Mouse (Mus musculus): ENCODE measurements around the gene Mcat. TPM values are rescaled to one million over a fixed set of nuclear protein-coding genes. Genes with fewer than 3 reads are reported as not detected.

Gene Mcat
- polyA plus RNA-seq, 1 experiment from 2014 or later, result 26.4 TPM

DNA sequence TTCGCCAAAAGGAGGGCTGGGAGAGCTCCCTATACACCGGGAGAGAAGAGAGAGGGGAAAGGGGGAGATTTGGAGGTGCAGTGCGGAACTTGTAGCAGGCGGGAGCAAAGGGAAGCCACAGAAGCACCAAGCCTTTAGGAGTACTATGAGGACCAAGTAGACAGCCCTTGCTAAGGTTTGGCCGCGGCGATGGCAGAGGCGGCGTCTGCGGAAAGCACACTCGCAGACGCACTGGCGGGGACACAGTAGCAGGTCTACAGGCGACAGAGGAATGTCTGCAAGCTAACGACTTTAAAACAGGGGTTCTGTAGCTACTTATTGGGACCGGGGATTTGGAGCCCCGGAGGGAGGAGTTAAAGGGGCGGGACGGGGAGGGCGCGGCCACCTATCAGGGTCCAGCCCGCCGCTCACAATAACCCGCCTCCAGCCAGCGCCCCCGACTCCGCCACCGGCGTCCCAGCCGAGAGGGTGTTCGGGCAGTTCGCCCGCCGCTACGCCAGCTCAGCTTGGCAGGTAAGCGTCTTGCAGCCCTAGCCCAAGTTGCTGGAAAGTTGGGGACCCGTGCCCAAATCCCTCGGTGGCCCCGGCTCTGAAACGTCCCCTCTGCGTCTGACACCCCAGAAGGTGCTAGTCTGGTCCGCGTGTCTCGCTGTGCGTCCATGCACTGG, 37.0 kb downstream of the Mcat start, which contains the start of gene Bik:
TSS of gene Bik (plus strand) at position 439 of the 668 bp plus-strand sequence.
- Histone ChIP-seq H3K27ac (ENCODE audit: low read length) (no peak within 1 kb of the TSS), H3K36me3 (ENCODE audit: control insufficient read depth, insufficient read depth, low read length) (no peaks in the 10 kb centered on the region), H3K27me3 (replicated peaks; ENCODE audit: control insufficient read depth, insufficient read depth, low read length) (peaks cover 24% of the 10 kb centered on the region), H3K9me3 (ENCODE audit: control insufficient read depth, low read length) (no peaks in the 10 kb centered on the region), H3K9ac (ENCODE audit: low read depth, low read length) (peak within 1 kb of the TSS; percentile 67), H3K4me1 (ENCODE audit: control insufficient read depth, insufficient read depth, low read length) (peaks cover 21% of the 10 kb centered on the region), H3K4me2 (ENCODE audit: low read depth, low read length) (peak within 1 kb of the TSS; percentile 97), H3K4me3 (ENCODE audit: low read length) (peak within 1 kb of the TSS; percentile 64)
- peak; percentile 82 for ATAC-seq
- under 1% methylated on average over 45 of the region's 45 CpGs for WGBS

DNA sequence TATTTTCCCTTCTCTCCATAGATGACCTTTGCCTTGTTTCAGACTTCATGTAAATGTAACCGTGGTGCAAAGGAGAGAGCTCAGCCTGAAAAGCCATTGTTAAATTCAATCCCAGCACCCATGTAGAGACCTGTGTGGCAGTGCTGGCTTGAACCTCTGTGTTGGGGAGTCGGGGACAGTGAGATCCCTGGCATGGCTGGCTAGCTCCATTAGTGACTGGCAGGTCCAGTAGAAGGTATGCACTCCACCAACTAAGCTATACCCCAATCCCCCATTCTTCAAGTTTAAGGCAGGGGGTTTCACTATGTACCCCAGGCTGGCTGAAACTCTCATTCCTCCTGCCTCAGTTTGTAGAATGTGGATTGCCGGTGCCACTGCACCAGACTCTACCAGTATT, 39.3 kb downstream of the Mcat start:
- Histone ChIP-seq H3K27me3 (replicated peaks; ENCODE audit: control insufficient read depth, insufficient read depth, low read length) (peaks cover 24% of the 10 kb centered on the region), H3K9ac (ENCODE audit: low read depth, low read length) (no peak overlapping the region), H3K9me3 (ENCODE audit: control insufficient read depth, low read length) (no peaks in the 10 kb centered on the region), H3K36me3 (ENCODE audit: control insufficient read depth, insufficient read depth, low read length) (no peaks in the 10 kb centered on the region), H3K4me2 (ENCODE audit: low read depth, low read length) (no peak overlapping the region), H3K27ac (ENCODE audit: low read length) (no peak overlapping the region), H3K4me3 (ENCODE audit: low read length) (no peak overlapping the region), H3K4me1 (ENCODE audit: control insufficient read depth, insufficient read depth, low read length) (peaks cover 14% of the 10 kb centered on the region)
- 76% methylated on average over 3 of the region's 3 CpGs for WGBS
- no peak for ATAC-seq

DNA sequence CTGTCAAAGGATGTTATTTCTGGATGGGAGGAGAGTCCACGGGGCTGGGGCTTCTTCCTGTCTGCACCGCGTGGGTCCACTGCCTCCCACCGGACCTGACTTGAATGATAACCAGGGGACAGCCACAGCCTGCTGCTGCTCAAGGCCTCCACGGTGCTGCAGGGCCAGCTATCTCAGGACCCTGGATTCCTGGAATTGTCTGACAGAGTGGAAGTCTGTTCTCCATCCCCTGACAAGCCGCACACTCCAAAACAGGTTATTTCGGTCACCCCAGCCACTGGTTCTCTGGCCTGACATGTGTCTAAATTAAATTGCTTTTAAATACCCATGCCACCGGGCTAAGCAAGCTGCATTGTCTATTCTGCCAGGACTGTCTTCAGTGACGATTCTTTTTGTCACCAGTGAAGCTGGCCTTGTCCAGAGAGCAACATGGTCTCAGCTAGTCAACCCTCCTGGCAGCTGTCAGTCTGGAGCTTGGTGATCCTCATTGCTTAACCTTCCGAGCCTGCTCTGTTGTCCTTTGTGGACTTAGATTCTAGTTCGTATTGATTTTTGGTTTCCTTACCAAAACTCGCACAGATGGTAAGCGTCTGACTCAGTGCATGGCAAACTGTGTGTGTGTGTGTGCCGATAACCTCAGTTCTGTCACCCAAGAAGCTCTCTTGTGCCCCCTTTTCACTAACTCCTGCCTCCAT, 39.8 kb downstream of the Mcat start:
- Histone ChIP-seq H3K9me3 (ENCODE audit: control insufficient read depth, low read length) (no peaks in the 10 kb centered on the region), H3K9ac (ENCODE audit: low read depth, low read length) (no peak overlapping the region), H3K4me1 (ENCODE audit: control insufficient read depth, insufficient read depth, low read length) (peaks cover 14% of the 10 kb centered on the region; the same call in 1 of the 2 replicates), H3K4me3 (ENCODE audit: low read length) (no peak overlapping the region), H3K27ac (ENCODE audit: low read length) (no peak overlapping the region), H3K4me2 (ENCODE audit: low read depth, low read length) (no peak overlapping the region), H3K27me3 (replicated peaks; ENCODE audit: control insufficient read depth, insufficient read depth, low read length) (peaks cover 24% of the 10 kb centered on the region), H3K36me3 (ENCODE audit: control insufficient read depth, insufficient read depth, low read length) (no peaks in the 10 kb centered on the region)
- WGBS, result 49% methylated on average over 14 of the region's 14 CpGs
- no peak for ATAC-seq

DNA sequence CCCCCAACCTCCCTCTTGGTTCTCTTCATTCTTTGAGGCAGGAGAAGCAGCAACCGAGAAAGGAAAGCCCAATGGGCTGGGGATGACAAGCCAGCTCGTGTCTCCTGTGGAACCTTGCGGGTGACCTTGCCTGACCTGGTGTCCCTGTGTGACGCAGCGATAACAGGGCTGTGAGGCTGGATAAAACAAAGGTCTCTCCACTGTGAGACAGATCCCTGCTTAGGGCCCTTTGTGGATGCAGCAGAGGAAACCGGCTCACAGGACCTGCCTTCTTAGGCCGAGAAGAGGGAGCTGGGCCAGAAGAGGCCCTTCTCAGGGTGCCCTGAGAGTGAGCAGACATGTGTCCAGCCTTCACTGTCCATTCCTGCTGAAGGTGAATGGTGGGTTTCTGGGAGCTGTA, 40.4 kb downstream of the Mcat start:
- Histone ChIP-seq H3K4me1 (ENCODE audit: control insufficient read depth, insufficient read depth, low read length) (peaks cover 14% of the 10 kb centered on the region; the same call in 1 of the 2 replicates), H3K4me3 (ENCODE audit: low read length) (no peak overlapping the region), H3K27ac (ENCODE audit: low read length) (no peak overlapping the region), H3K27me3 (replicated peaks; ENCODE audit: control insufficient read depth, insufficient read depth, low read length) (peaks cover 24% of the 10 kb centered on the region), H3K9me3 (ENCODE audit: control insufficient read depth, low read length) (no peaks in the 10 kb centered on the region), H3K4me2 (ENCODE audit: low read depth, low read length) (no peak overlapping the region), H3K9ac (ENCODE audit: low read depth, low read length) (no peak overlapping the region), H3K36me3 (ENCODE audit: control insufficient read depth, insufficient read depth, low read length) (no peaks in the 10 kb centered on the region)
- ATAC-seq, result no peak
- WGBS, result 45% methylated on average over 7 of the region's 7 CpGs

DNA sequence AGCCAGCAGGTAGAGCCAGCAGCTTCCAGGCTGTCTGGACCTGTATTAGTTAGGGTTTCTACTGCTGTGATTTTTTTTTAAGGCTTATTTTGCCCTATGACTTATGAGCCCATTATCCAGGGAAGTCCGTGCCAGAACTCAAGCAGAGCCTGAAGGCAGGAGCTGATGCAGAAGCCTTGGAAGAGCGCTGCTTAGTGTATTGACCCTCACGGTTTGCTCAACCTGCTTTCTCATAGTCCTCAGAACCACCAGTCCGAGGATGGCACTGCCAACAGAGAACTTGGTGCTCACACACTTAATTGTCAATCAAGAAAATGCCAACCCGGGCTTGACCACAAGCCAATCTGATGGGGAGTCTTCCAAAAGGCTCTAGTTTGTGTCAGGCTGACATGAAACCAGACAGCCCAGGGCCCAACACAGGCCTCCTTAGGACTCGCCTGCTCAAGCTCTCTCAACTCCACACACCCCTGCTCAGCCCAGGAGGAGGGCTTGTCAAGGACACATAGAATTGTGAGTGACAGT, 42.7 kb downstream of the Mcat start:
- H3K4me1 ChIP-seq (ENCODE audit: control insufficient read depth, insufficient read depth, low read length), result 0 out of 2 replicates have a peak, but pooled peaks cover 5% of the 10 kb centered on the region
- no peak overlapping the region for H3K4me2 ChIP-seq (ENCODE audit: low read depth, low read length)
- no peak overlapping the region for H3K27ac ChIP-seq (ENCODE audit: low read length)
- no peaks in the 10 kb centered on the region for H3K9me3 ChIP-seq (ENCODE audit: control insufficient read depth, low read length)
- no peak for ATAC-seq
- H3K4me3 ChIP-seq (ENCODE audit: low read length), result no peak overlapping the region
- no peak overlapping the region for H3K9ac ChIP-seq (ENCODE audit: low read depth, low read length)
- H3K36me3 ChIP-seq (ENCODE audit: control insufficient read depth, insufficient read depth, low read length), result no peaks in the 10 kb centered on the region
- 85% methylated on average over 6 of the region's 6 CpGs for WGBS
- H3K27me3 ChIP-seq (replicated peaks; ENCODE audit: control insufficient read depth, insufficient read depth, low read length), result peaks cover 6% of the 10 kb centered on the region

DNA sequence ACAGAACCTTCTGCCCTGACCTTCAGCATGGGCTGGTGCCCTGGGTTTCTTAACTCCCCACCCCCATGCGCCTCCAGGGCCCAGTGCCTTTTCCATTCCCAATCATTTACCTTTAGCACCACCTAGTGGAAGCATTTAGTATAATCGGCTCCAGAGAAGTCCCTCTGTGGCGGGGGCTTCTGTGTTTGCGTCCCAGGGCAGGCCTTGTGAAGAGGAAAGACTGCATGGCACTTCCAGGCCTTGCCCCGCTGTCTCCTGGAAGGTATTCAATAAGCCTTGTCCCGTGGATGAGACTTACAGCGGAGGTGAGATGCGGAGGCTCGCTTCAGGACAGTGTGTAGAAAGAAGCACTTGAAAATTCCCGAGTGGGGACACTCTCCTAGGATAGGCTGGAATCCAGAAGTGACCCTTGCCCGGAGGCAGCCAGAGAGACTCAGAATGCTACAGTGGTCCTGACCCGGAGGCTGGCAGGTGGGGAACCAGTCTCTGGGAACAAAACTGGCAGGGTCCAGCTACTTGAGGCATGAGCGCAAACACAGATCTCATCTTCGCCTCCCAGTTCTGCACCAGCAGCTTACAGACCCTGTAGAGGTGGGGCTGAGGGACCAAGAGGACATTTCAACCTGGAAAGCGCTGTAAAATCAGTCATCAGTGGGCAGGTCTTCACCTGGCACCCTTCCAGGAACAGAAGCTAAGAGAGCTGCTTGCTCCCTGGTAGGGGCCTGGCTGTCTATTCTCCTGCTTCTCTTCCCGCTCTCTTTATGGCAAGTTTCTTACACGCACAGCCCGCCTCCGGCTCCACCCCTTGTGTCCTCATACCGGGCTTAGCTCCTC, 45.2 kb downstream of the Mcat start:
- Histone ChIP-seq H3K4me1 (ENCODE audit: control insufficient read depth, insufficient read depth, low read length) (0 out of 2 replicates have a peak, but pooled peaks cover 4% of the 10 kb centered on the region), H3K27me3 (replicated peaks; ENCODE audit: control insufficient read depth, insufficient read depth, low read length) (no peaks in the 10 kb centered on the region), H3K4me2 (ENCODE audit: low read depth, low read length) (peak overlapping the region; percentile 20; the same call in 1 of the 2 replicates), H3K4me3 (ENCODE audit: low read length) (no peak overlapping the region), H3K27ac (ENCODE audit: low read length) (no peak overlapping the region), H3K9ac (ENCODE audit: low read depth, low read length) (0 out of 2 replicates have a peak overlapping the region, but pooled peaks have one; percentile 3), H3K36me3 (ENCODE audit: control insufficient read depth, insufficient read depth, low read length) (no peaks in the 10 kb centered on the region), H3K9me3 (ENCODE audit: control insufficient read depth, low read length) (no peaks in the 10 kb centered on the region)
- peak; percentile 61 for ATAC-seq
- WGBS, result 31% methylated on average over 20 of the region's 20 CpGs

DNA sequence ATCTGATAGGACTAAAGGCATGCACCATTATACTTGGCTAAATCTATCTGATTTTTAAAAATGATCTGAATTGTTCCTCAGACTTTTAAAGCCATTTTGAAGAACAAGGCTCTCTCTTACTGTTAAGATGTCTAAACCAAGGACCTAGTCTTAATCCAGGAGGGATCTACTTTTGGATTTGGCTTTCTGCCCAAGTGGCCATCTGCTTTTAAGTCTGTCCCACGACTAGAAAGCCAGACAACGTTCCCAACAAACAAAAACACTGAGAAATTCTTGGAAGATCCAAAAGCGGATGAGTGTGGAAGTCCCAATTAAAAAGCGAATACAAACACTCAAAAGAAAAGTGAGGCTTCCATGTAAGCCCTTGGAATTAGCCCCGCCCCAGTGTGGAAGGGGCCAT, 48.6 kb downstream of the Mcat start:
- H3K27ac ChIP-seq (ENCODE audit: low read length), result no peak overlapping the region
- WGBS, result 70% methylated on average over 5 of the region's 5 CpGs

DNA sequence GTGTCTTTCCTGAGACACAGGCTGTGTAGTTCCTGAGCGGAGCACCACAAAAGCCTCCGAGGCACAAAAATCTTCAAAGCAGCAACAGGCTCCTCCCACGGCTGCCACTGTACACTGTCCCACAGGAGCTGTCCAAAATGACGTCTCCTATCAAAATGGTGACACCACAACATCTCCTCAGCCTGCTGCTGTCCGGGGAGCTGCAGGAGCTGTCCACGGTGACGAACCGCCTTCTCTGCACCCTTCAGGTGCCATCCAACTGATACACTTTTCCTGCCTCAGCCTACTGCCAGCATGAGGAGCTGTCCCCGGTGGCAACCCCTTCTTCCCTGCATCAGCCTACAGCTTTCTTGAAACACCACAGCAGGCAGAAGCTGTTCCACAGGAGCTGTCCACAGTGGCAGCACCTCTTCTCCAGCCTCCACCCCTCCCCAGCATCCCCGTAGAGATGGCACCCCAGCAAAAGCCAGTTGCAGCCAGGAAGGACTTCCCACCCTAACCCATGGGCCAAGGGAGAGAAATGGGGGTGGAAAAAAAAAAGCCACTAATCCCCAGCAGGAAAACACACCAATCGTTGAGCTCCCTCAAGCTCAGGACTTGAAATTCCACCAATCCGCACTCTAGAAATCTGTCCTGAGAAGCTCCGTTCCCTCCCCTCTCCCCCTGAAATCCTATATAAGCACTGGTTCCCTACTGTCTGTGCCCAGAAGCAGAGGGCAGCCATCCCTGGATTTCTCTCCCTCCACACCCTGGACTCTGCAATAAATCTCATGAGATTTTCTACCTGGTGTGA, 50.9 kb downstream of the Mcat start:
- H3K9me3 ChIP-seq (ENCODE audit: control insufficient read depth, low read length), result no peaks in the 10 kb centered on the region
- H3K9ac ChIP-seq (ENCODE audit: low read depth, low read length), result no peak overlapping the region
- no peaks in the 10 kb centered on the region for H3K27me3 ChIP-seq (replicated peaks; ENCODE audit: control insufficient read depth, insufficient read depth, low read length)
- no peak overlapping the region for H3K27ac ChIP-seq (ENCODE audit: low read length)
- no peak overlapping the region for H3K4me2 ChIP-seq (ENCODE audit: low read depth, low read length)
- H3K36me3 ChIP-seq (ENCODE audit: control insufficient read depth, insufficient read depth, low read length), result no peaks in the 10 kb centered on the region
- 67% methylated on average over 13 of the region's 13 CpGs for WGBS
- H3K4me3 ChIP-seq (ENCODE audit: low read length), result no peak overlapping the region
- no peak for ATAC-seq
- peaks cover 5% of the 10 kb centered on the region for H3K4me1 ChIP-seq (ENCODE audit: control insufficient read depth, insufficient read depth, low read length)

More for the DNA sequence above, 48.6 kb downstream of the Mcat start:
- no peak for ATAC-seq
- Histone ChIP-seq H3K4me3 (ENCODE audit: low read length) (no peak overlapping the region), H3K27me3 (replicated peaks; ENCODE audit: control insufficient read depth, insufficient read depth, low read length) (no peaks in the 10 kb centered on the region), H3K9ac (ENCODE audit: low read depth, low read length) (no peak overlapping the region), H3K4me2 (ENCODE audit: low read depth, low read length) (no peak overlapping the region), H3K9me3 (ENCODE audit: control insufficient read depth, low read length) (no peaks in the 10 kb centered on the region), H3K36me3 (ENCODE audit: control insufficient read depth, insufficient read depth, low read length) (no peaks in the 10 kb centered on the region), H3K4me1 (ENCODE audit: control insufficient read depth, insufficient read depth, low read length) (peaks cover 3% of the 10 kb centered on the region)
